Mouse (Mus musculus) lung, embryonic 16.5 days (tissue): Measurements from ENCODE around the gene Nhp2. TPM values are rescaled to one million over a fixed set of nuclear protein-coding genes. Genes with fewer than 3 reads are reported as not detected.

ENCODE experiments used
- ATAC-seq: fragments of 200-750 bp; cut with Nextera tagmentation; 2 replicates; pipeline ENCODE4 v1.8.0; 2017; ENCODE audit warnings: low read depth, mild to moderate bottlenecking, moderate library complexity
- H3K27ac ChIP-seq: fragments of 300-500 bp; sonication (generic); 2 replicates; pipeline ENCODE4 v1.5.1; 2014; ENCODE audit warnings: mild to moderate bottlenecking, control low read depth, low read length
- H3K27me3 ChIP-seq: fragments of 300-500 bp; sonication (generic); 2 replicates; pipeline ENCODE4 v1.6.1; 2014; ENCODE audit warnings: low read depth, low read length, mixed read lengths; ENCODE audit not compliant: control insufficient read depth, insufficient read depth
- H3K36me3 ChIP-seq: fragments of 300-500 bp; sonication (generic); 2 replicates; pipeline ENCODE4 v1.6.1; 2014; ENCODE audit warnings: low read length; ENCODE audit not compliant: control insufficient read depth, insufficient read depth
- H3K4me1 ChIP-seq: fragments of 300-500 bp; sonication (generic); replicated peaks from 2 replicates; pipeline ENCODE4 v1.6.1; 2014; ENCODE audit warnings: low read length, mixed read lengths; ENCODE audit not compliant: control insufficient read depth, insufficient read depth
- H3K4me2 ChIP-seq: fragments of 300-500 bp; sonication (generic); 2 replicates; pipeline ENCODE4 v1.6.1; 2014; ENCODE audit warnings: low read depth, low read length, control low read depth
- H3K4me3 ChIP-seq: fragments of 300-500 bp; sonication (generic); 2 replicates; pipeline ENCODE4 v1.5.1; 2014; ENCODE audit warnings: mild to moderate bottlenecking, low read length, control low read depth
- H3K9ac ChIP-seq: fragments of 300-500 bp; sonication (generic); 2 replicates; pipeline ENCODE4 v1.6.1; 2014; ENCODE audit warnings: low read length, control low read depth
- H3K9me3 ChIP-seq: fragments of 300-500 bp; sonication (generic); 2 replicates; pipeline ENCODE4 v1.6.1; 2016; ENCODE audit warnings: low read length; ENCODE audit not compliant: control insufficient read depth
- WGBS: fragments of 180-500 bp; shearing (Covaris S2); extraction: QIAGEN DNeasy Blood & Tissue Kit; methylation state at CpG from one replicate; pipeline ENCODE4 v1.1.7; 2014; 5-methylcytosine and 5-hydroxymethylcytosine counted together
- polyA plus RNA-seq: library from polyadenylated mRNA; unstranded; fragments of >200 nt; fragmentation: Nextera tagmentation; extraction: Ambion mirVana; gene quantifications from 2 replicates; pipeline ENCODE4 v1.2.1, GENCODE M21; 2015

Nhp2 gene
- polyA plus RNA-seq, result 111 and 116 TPM in 2 replicates

DNA sequence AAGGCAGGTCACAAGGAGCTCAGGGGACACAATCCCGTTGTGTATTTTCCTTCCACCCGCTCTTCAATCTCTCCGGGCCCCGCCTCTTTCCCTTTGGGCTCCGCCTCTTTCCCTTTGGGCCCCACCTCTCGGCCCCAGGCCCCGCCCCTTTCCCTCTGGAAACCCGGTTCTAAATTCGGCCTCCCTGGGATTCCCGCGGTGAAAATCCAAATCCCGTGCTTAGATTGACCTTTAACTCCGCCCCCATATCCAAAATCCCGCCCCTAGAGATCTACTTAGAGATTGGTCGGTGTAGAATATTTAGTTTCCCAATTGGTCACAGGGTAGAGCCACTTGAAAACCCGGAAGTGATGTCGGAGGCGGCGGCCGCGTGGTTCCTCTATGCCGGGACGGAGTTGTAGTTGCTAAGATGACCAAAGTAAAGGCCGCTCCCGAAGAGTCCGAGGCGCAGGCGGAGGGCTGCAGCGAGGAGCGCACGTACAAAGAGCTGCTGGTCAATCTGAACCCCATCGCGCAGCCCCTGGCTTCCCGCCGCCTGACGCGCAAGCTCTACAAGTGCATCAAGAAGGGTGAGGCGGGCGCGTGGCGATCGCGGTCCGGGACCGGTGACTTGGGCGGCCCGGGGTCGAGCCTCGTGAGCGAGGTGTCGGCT, at the start of gene Nhp2:
TSS of gene Nhp2 (plus strand) at position 327 of the 652 bp plus-strand sequence.
- peak within 1 kb of the TSS; percentile 50; the same call in 1 of the 2 replicates for H3K27ac ChIP-seq
- H3K27me3 ChIP-seq, result no peaks in the 10 kb centered on the region
- WGBS, result 0% methylated on average over 49 of the region's 51 CpGs
- H3K4me2 ChIP-seq, result peak within 1 kb of the TSS; percentile 86
- peak; percentile 92 for ATAC-seq
- H3K9ac ChIP-seq, result peak within 1 kb of the TSS; percentile 83
- no peaks in the 10 kb centered on the region for H3K9me3 ChIP-seq
- peaks cover 22% of the 10 kb centered on the region for H3K4me1 ChIP-seq
- peaks cover 11% of the 10 kb centered on the region for H3K36me3 ChIP-seq
- H3K4me3 ChIP-seq, result peak within 1 kb of the TSS; percentile 88

DNA sequence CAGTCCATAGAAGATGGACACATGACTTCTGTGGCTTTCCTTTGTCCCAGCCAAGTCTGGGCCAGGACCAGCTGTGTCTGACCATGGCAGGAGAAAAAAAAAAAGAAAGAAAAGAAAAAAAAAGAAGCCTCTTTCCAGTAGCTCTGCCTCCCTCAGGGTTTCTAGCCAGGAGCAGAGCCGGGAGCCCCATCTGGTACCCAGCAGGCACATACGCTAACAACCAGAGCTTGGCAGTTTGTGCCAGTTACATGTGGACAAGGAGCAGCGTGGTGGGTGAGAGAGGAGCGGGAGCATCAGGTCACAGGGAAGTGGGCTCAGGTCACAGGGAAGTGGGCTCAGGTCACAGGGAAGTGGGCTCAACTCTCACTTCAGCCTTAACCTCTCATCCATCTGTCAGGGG, 43.1 kb upstream of the Nhp2 start:
- Histone ChIP-seq H3K4me2 (no peak overlapping the region), H3K4me3 (no peak overlapping the region), H3K27ac (no peak overlapping the region), H3K4me1 (no peaks in the 10 kb centered on the region), H3K9ac (no peak overlapping the region), H3K36me3 (no peaks in the 10 kb centered on the region; the same call in 1 of the 2 replicates), H3K27me3 (no peaks in the 10 kb centered on the region), H3K9me3 (no peaks in the 10 kb centered on the region)
- 84% methylated on average over 4 of the region's 4 CpGs for WGBS
- no peak for ATAC-seq

GRCm38 (mm10) chr11:51577587-51577986, 41.9 kb upstream of the Nhp2 start:
- no peaks in the 10 kb centered on the region for H3K27me3 ChIP-seq
- no peak overlapping the region; the same call in 1 of the 2 replicates for H3K9ac ChIP-seq
- H3K4me2 ChIP-seq, result no peak overlapping the region
- H3K36me3 ChIP-seq, result no peaks in the 10 kb centered on the region; the same call in 1 of the 2 replicates
- WGBS, result 64% methylated on average over 7 of the region's 7 CpGs
- no peak overlapping the region for H3K4me3 ChIP-seq
- no peaks in the 10 kb centered on the region for H3K9me3 ChIP-seq
- no peaks in the 10 kb centered on the region for H3K4me1 ChIP-seq
- ATAC-seq, result no peak
- no peak overlapping the region for H3K27ac ChIP-seq

DNA sequence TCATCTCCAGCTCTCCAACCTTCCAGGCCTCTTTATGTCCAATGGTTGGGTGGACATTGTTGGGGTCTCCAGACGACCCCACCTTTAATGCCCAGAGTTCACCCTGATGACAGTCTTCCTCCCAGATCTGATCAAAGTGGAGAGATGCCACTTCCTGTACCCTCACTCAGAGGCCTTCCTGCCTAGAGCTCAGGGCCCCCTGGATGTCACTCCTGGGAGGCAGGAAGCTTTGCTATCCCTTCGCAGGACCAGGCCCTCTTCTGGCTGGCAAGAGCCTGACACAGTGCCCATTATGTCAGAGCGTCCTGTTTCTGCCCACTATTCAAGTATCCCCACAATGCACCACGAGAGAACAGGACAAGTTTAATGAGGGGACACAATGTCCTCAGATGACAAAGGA, 40.5 kb upstream of the Nhp2 start:
- no peaks in the 10 kb centered on the region; the same call in 1 of the 2 replicates for H3K36me3 ChIP-seq
- no peak overlapping the region for H3K4me2 ChIP-seq
- H3K4me1 ChIP-seq, result peaks cover 6% of the 10 kb centered on the region; the same call in 1 of the 2 replicates
- WGBS, result 56% methylated on average over 4 of the region's 4 CpGs
- ATAC-seq, result no peak
- H3K9me3 ChIP-seq, result no peaks in the 10 kb centered on the region
- no peak overlapping the region for H3K4me3 ChIP-seq
- H3K9ac ChIP-seq, result no peak overlapping the region
- no peak overlapping the region for H3K27ac ChIP-seq
- no peaks in the 10 kb centered on the region for H3K27me3 ChIP-seq

DNA sequence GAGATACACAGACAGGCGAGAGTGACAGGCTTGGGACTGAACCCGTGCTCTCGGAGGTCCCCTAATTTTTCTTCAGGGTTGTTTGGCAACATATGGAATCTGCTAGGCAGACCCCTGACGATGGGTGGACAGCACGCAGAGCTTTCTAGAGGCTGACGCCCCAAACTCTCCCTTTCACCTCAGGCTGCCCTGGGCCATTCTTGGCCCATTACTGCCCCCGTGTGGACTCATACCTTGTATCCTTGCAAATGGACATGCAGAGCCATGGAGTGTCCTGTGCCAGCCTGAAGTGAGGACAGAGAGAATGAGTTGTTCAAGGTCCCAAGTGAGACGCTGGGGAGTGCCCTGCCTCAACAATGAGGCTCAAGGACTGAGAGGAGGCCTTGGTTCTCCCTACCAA, 36.8 kb upstream of the Nhp2 start:
- Histone ChIP-seq H3K4me1 (peaks cover 17% of the 10 kb centered on the region), H3K4me2 (no peak overlapping the region), H3K27ac (no peak overlapping the region), H3K9me3 (no peaks in the 10 kb centered on the region), H3K27me3 (no peaks in the 10 kb centered on the region), H3K36me3 (peaks cover 10% of the 10 kb centered on the region), H3K9ac (no peak overlapping the region), H3K4me3 (no peak overlapping the region)
- ATAC-seq, result no peak
- 27% methylated on average over 8 of the region's 8 CpGs for WGBS

DNA sequence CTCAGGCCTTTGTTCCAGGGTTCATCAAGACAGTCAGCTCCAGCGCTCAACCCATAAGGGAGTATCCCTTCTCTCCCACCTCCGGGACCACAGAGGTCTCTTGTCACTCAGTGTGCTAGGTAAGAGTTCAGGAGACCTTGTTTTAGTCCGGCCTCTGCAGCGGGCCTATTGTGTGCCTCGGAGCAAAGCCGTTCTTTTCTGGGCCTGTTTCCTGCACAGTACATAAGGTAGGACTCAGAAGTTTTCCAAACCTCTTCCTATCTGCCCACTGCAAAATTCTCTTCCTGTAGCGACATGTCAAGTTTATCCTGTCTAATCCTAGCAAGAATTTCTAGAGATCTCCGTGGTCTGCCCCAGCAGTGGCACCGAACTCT, 35.5 kb upstream of the Nhp2 start:
- peak overlapping the region; percentile 71 for H3K4me2 ChIP-seq
- H3K27ac ChIP-seq, result peak overlapping the region; percentile 96
- H3K4me1 ChIP-seq, result peaks cover 17% of the 10 kb centered on the region
- no peaks in the 10 kb centered on the region for H3K27me3 ChIP-seq
- H3K9me3 ChIP-seq, result no peaks in the 10 kb centered on the region
- H3K9ac ChIP-seq, result peak overlapping the region; percentile 90
- H3K36me3 ChIP-seq, result peaks cover 21% of the 10 kb centered on the region
- 20% methylated on average over 9 of the region's 9 CpGs for WGBS
- peak overlapping the region; percentile 75 for H3K4me3 ChIP-seq
- ATAC-seq, result peak; percentile 4

DNA sequence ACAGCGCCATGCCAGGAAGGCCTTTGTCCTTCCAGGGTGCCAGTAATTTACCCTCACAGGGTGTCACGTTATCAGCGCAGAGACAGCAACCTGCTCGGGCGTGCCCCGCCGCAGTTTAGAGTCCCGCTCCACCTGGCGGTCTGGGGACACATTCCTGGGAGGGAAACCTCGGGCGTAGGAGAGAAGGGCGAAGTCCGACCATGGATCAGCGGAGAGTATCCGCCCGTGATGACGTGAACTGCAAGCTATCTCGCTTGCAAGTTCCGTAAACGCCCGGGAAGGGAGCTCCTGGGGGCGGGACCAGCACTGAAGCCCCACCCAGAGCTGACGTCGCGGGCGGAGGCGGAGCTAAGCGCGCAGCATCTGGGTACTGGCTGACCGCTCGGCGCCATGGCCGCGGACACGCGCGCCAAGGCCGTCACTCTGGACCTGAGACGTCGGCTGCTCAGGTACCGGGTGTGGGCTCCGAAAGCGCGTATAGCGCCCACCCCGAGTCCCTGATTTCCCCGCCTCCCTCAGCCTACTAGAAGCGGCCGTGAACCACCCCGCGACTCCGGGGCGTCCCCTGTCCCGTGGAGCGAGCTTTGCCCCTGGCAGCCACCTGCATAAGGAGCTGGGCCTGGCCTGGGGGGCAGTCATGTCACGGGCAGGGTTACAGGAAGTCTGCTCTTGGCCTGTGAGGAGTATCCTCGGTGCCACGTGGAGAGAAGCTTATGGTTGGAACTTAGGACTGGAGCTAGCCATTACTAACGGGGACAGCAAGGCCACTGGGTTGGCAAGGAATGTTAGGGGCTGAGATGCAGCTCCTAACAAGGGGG, 34.9 kb upstream of the Nhp2 start, which contains the start of gene Phykpl:
TSS of gene Phykpl (plus strand) at position 327 of the 818 bp plus-strand sequence.
- H3K4me3 ChIP-seq, result peak within 1 kb of the TSS; percentile 75
- peaks cover 26% of the 10 kb centered on the region for H3K36me3 ChIP-seq
- peak; percentile 97 for ATAC-seq
- H3K9me3 ChIP-seq, result no peaks in the 10 kb centered on the region
- peak within 1 kb of the TSS; percentile 71 for H3K4me2 ChIP-seq
- H3K4me1 ChIP-seq, result peaks cover 17% of the 10 kb centered on the region
- H3K27ac ChIP-seq, result peak within 1 kb of the TSS; percentile 96
- WGBS, result under 1% methylated on average over 58 of the region's 59 CpGs
- H3K9ac ChIP-seq, result peak within 1 kb of the TSS; percentile 90
- no peaks in the 10 kb centered on the region for H3K27me3 ChIP-seq

GRCm38 (mm10) chr11:51585608-51586252, 33.8 kb upstream of the Nhp2 start:
- H3K36me3 ChIP-seq, result peaks cover 34% of the 10 kb centered on the region
- no peaks in the 10 kb centered on the region for H3K27me3 ChIP-seq
- no peaks in the 10 kb centered on the region for H3K9me3 ChIP-seq
- 51% methylated on average over 8 of the region's 8 CpGs for WGBS
- H3K4me2 ChIP-seq, result peak overlapping the region; percentile 71
- H3K9ac ChIP-seq, result peak overlapping the region; percentile 90
- H3K4me1 ChIP-seq, result peaks cover 17% of the 10 kb centered on the region
- H3K4me3 ChIP-seq, result peak overlapping the region; percentile 75
- peak overlapping the region; percentile 96 for H3K27ac ChIP-seq
- no peak for ATAC-seq

DNA sequence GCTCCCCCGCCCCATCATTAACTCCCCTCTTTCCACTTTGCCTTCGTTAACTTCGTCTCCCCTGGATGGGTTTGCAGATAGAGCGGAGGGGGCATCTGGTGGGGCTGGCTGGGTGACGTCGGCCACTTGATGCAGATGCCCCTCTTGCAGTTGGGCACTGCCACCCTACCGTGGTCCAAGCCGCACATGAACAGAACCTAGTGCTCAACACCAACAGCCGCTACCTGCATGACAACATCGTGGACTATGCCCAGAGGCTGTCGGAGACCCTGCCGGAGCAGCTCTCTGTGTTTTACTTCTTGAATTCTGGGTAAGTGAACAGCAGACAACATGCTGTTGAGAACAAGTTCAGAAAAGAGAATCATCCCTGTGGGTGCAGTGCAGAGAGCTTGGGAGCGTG, 33.1 kb upstream of the Nhp2 start:
- Histone ChIP-seq H3K4me2 (no peak overlapping the region), H3K27ac (no peak overlapping the region), H3K27me3 (no peaks in the 10 kb centered on the region), H3K4me1 (peaks cover 17% of the 10 kb centered on the region), H3K9me3 (no peaks in the 10 kb centered on the region), H3K36me3 (peaks cover 37% of the 10 kb centered on the region), H3K9ac (no peak overlapping the region), H3K4me3 (no peak overlapping the region)
- WGBS, result 90% methylated on average over 13 of the region's 13 CpGs
- ATAC-seq, result no peak
